ENCODE assay signal across 21 mouse cellular contexts in the genomic region with DNA sequence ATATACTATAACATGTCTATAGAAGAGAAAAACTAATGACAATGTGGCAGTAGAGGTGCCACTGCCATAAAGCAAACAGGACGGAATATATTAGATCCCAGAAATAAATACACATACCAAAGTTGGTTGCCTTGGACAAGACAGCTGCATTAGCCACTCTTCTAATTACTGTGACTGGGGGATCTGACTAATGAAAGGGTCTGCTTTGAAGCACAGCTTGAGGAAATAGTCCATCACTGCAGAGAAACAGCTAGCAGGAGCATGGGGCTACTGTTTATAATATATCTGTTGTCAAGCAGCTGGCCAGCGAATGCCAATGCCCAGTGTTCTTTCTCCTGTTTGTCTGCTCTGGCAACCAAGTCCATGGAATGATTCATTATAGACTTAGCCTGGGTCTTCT. TPM values are rescaled to one million over a fixed set of nuclear protein-coding genes. Genes with fewer than 3 reads are reported as not detected.
DNase-seq lines count a peak whose midpoint lies in the region; ATAC-seq and TF ChIP-seq lines count a peak whose summit lies in the region.
"Had no signal": no experiment of that assay in that cellular context is flagged by ENCODE, and none has a peak within 500 bp of the region (broad histone marks: within the 10 kb centered on the region; RNA-seq: fewer than 3 reads in every experiment).

No protein-coding gene starts in this region.

- no peak overlapping the region for H3K9ac ChIP-seq in midbrain, postnatal 0 days (replicated peaks; ENCODE audit: low read length, poor library complexity, severe bottlenecking)
- no peak overlapping the region for H3K9ac ChIP-seq in midbrain, embryonic 13.5 days (replicated peaks)
- no peak overlapping the region for H3K9ac ChIP-seq in hindbrain, embryonic 12.5 days
- H3K9ac ChIP-seq in heart, embryonic 12.5 days = no peak overlapping the region
- H3K9ac ChIP-seq: embryonic facial prominence, embryonic 13.5 days; forebrain, embryonic 12.5 days; heart, embryonic 13.5 days had no signal

- WGBS in midbrain, postnatal 0 days = 53% methylated on average over 2 of the region's 2 CpGs
- 77% methylated on average over 2 of the region's 2 CpGs for WGBS in midbrain, embryonic 13.5 days
- WGBS in hindbrain, embryonic 12.5 days = 51% methylated on average over 2 of the region's 2 CpGs
- 75% methylated on average over 2 of the region's 2 CpGs for WGBS in heart, embryonic 12.5 days

- no peaks in the 10 kb centered on the region for H3K27me3 ChIP-seq in midbrain, postnatal 0 days (ENCODE audit: insufficient read depth, low read length)
- H3K27me3 ChIP-seq in midbrain, embryonic 13.5 days = no peaks in the 10 kb centered on the region
- no peaks in the 10 kb centered on the region for H3K27me3 ChIP-seq in hindbrain, embryonic 12.5 days
- H3K27me3 ChIP-seq in heart, embryonic 12.5 days (replicated peaks) = no peaks in the 10 kb centered on the region
- H3K27me3 ChIP-seq: embryonic facial prominence, embryonic 13.5 days; forebrain, embryonic 12.5 days; heart, embryonic 13.5 days had no signal

- no peaks in the 10 kb centered on the region for H3K36me3 ChIP-seq in midbrain, postnatal 0 days (ENCODE audit: insufficient read depth, low read length)
- H3K36me3 ChIP-seq in midbrain, embryonic 13.5 days = no peaks in the 10 kb centered on the region
- H3K36me3 ChIP-seq in hindbrain, embryonic 12.5 days = no peaks in the 10 kb centered on the region
- H3K36me3 ChIP-seq in heart, embryonic 12.5 days = no peaks in the 10 kb centered on the region
- H3K36me3 ChIP-seq: embryonic facial prominence, embryonic 13.5 days; forebrain, embryonic 12.5 days; heart, embryonic 13.5 days had no signal

- TF ChIP-seq CTCF in midbrain, postnatal 0 days (IDR thresholded peaks at IDR 0.05) = no peak

- DNase-seq in embryo, embryonic 10.5 days (ENCODE audit: low spot score) = peak; percentile 8
- no peak for DNase-seq in embryo, embryonic 11 days
- DNase-seq in midbrain, postnatal 0 days (ENCODE audit: low spot score) = peak; percentile 34
- peak; percentile 7 for DNase-seq in mesoderm, embryonic 11.5 days (ENCODE audit: low read depth, low spot score)
- DNase-seq in heart, adult 9 months (ENCODE audit: low spot score in 2 of 2) = no peak
- DNase-seq: adrenal gland, postnatal 10 days; cerebellum, adult 18-20 months; cerebellum, adult 9-11 months; cerebellum, postnatal 36 days; gastrocnemius, postnatal 10 days; heart, adult 18-20 months; heart, postnatal 4 days had no signal

- H3K27ac ChIP-seq in midbrain, postnatal 0 days (ENCODE audit: low read depth, low read length) = no peak overlapping the region
- no peak overlapping the region for H3K27ac ChIP-seq in midbrain, embryonic 13.5 days
- H3K27ac ChIP-seq in hindbrain, embryonic 12.5 days = no peak overlapping the region
- H3K27ac ChIP-seq in heart, embryonic 12.5 days (ENCODE audit: poor library complexity, severe bottlenecking) = no peak overlapping the region
- H3K27ac ChIP-seq: embryonic facial prominence, embryonic 13.5 days; forebrain, embryonic 12.5 days; heart, embryonic 13.5 days had no signal

- no peak overlapping the region for H3K4me2 ChIP-seq in midbrain, postnatal 0 days (ENCODE audit: low read depth, low read length, poor library complexity, severe bottlenecking)
- no peak overlapping the region for H3K4me2 ChIP-seq in midbrain, embryonic 13.5 days (replicated peaks)
- no peak overlapping the region for H3K4me2 ChIP-seq in hindbrain, embryonic 12.5 days (replicated peaks)
- no peak overlapping the region for H3K4me2 ChIP-seq in heart, embryonic 12.5 days
- H3K4me2 ChIP-seq: embryonic facial prominence, embryonic 13.5 days; forebrain, embryonic 12.5 days; heart, embryonic 13.5 days had no signal

- H3K4me3 ChIP-seq in midbrain, postnatal 0 days (ENCODE audit: low read depth, low read length) = no peak overlapping the region
- no peak overlapping the region for H3K4me3 ChIP-seq in midbrain, embryonic 13.5 days (replicated peaks)
- H3K4me3 ChIP-seq in hindbrain, embryonic 12.5 days = no peak overlapping the region
- no peak overlapping the region for H3K4me3 ChIP-seq in heart, embryonic 12.5 days
- H3K4me3 ChIP-seq: embryonic facial prominence, embryonic 13.5 days; forebrain, embryonic 12.5 days; heart, embryonic 13.5 days had no signal

- H3K9me3 ChIP-seq in midbrain, postnatal 0 days (ENCODE audit: low read length) = no peaks in the 10 kb centered on the region
- no peaks in the 10 kb centered on the region for H3K9me3 ChIP-seq in midbrain, embryonic 13.5 days
- H3K9me3 ChIP-seq in hindbrain, embryonic 12.5 days (replicated peaks) = no peaks in the 10 kb centered on the region
- no peaks in the 10 kb centered on the region for H3K9me3 ChIP-seq in heart, embryonic 12.5 days (replicated peaks)
- H3K9me3 ChIP-seq: embryonic facial prominence, embryonic 13.5 days; forebrain, embryonic 12.5 days; heart, embryonic 13.5 days had no signal

- no peak; the same call in 1 of the 2 replicates for ATAC-seq in midbrain, postnatal 0 days (ENCODE audit: low FRiP score)
- ATAC-seq in midbrain, embryonic 13.5 days = no peak
- ATAC-seq in hindbrain, embryonic 12.5 days (ENCODE audit: low FRiP score) = peak; percentile 74
- ATAC-seq in heart, embryonic 12.5 days (ENCODE audit: insufficient number of reproducible peaks, low FRiP score) = no peak
- ATAC-seq: forebrain, embryonic 16.5 days; inflammation-experienced regulatory T-cells, adult 6 months; intestine, postnatal 0 days had no signal

- H3K4me1 ChIP-seq in midbrain, postnatal 0 days (ENCODE audit: insufficient read depth, low read length) = no peaks in the 10 kb centered on the region
- no peaks in the 10 kb centered on the region for H3K4me1 ChIP-seq in midbrain, embryonic 13.5 days (replicated peaks)
- H3K4me1 ChIP-seq in hindbrain, embryonic 12.5 days = no peaks in the 10 kb centered on the region
- H3K4me1 ChIP-seq in heart, embryonic 12.5 days (replicated peaks) = no peaks in the 10 kb centered on the region
- H3K4me1 ChIP-seq: embryonic facial prominence, embryonic 13.5 days; forebrain, embryonic 12.5 days; heart, embryonic 13.5 days had no signal

RNA-seq across cellular contexts. Expression of a gene that starts 51.9 kb away (rescaled TPM):
- total RNA-seq in midbrain, postnatal 0 days (2014; rRNA removed) = 8.8 and 10.7 TPM in 2 replicates
- 2.9 and 3.0 TPM in 2 replicates for polyA plus RNA-seq in midbrain, postnatal 0 days (2015; fragmentation: Nextera tagmentation; extraction: Ambion mirVana)
- polyA plus RNA-seq in midbrain, embryonic 13.5 days (2015; fragmentation: Nextera tagmentation; extraction: Ambion mirVana) = 1.8 and 1.9 TPM in 2 replicates
- polyA plus RNA-seq in hindbrain, embryonic 12.5 days (2016; fragmentation: Nextera tagmentation; extraction: Ambion mirVana) = 2.3 and 2.8 TPM in 2 replicates
- 0.28 and 0.48 TPM in 2 replicates for polyA plus RNA-seq in heart, embryonic 12.5 days (2016; fragmentation: Nextera tagmentation; extraction: Ambion mirVana)
- polyA plus RNA-seq: inflammation-experienced regulatory T-cells, adult 6 months had no signal

Comparison
In these comparisons a context has a peak if more than half of its experiments do, and no peak if none do; other contexts are left out.
1. DNase-seq: peak in embryo, embryonic 10.5 days (single experiment), midbrain, postnatal 0 days (single experiment) and mesoderm, embryonic 11.5 days (single experiment); none in embryo, embryonic 11 days (single experiment) and heart, adult 9 months (0 of 2).